Mouse (Mus musculus): Measurements from ENCODE around the gene Paqr9. TPM values are rescaled to one million over a fixed set of nuclear protein-coding genes. Genes with fewer than 3 reads are reported as not detected.

Gene Paqr9
- total and polyA plus RNA-seq, 3 experiments = not detected

- Histone ChIP-seq H3K4me1 (ENCODE audit: control insufficient read depth in 1 of 2, insufficient read depth in 2 of 2) (peaks cover 3 to 12% of the 10 kb centered on the region in 2 experiments), H3K9me3 (replicated peaks; ENCODE audit: low read length) (no peaks in the 10 kb centered on the region), H3K27ac (ENCODE audit: insufficient read depth, low read depth) (no peak overlapping the region), H3K36me3 (replicated peaks in 1 of 2; ENCODE audit: control insufficient read depth in 1 of 2, insufficient read depth in 1 of 2, low read length in 1 of 2) (no peaks in the 10 kb centered on the region), H3K4me3 (replicated peaks in 1 of 3; ENCODE audit: low read depth in 2 of 3, low read length in 2 of 3, poor library complexity in 1 of 3) (no peak overlapping the region), H3K79me2 (replicated peaks; ENCODE audit: control insufficient read depth, extremely low read depth, insufficient read depth, poor library complexity, severe bottlenecking) (no peaks in the 10 kb centered on the region), H3K9ac (ENCODE audit: insufficient read depth, low read depth) (no peak overlapping the region), H3K27me3 (replicated peaks) (no peaks in the 10 kb centered on the region), H3K4me2 (ENCODE audit: insufficient read depth, low read depth, poor library complexity, severe bottlenecking) (no peak overlapping the region)
- DNase-seq (ENCODE audit: extremely low read depth) = peak; percentile 17
- TF ChIP-seq RAD21 (IDR thresholded peaks at IDR 0.05; ENCODE audit: low read depth, low read length) = peak; percentile 11
- TF ChIP-seq CTCF (conservative IDR thresholded peaks at IDR 0.05 in 1 of 2, IDR thresholded peaks at IDR 0.05 in 1 of 2; ENCODE audit: low read depth in 2 of 2, low read length in 2 of 2) = peak in 1 of 2 experiments; percentile 40; a peak in 2 of 4 replicates
- 0 out of 2 replicates have a peak, but pooled peaks have one; percentile 9 for TF ChIP-seq ZNF384 (IDR thresholded peaks at IDR 0.05; ENCODE audit: low read depth, low read length)
- TF ChIP-seq POLR2A (IDR thresholded peaks at IDR 0.05; ENCODE audit: low read depth, low read length) = no peak
- in situ Hi-C loops (cut with MboI; ENCODE audit: low pct_ligation_motif_present, low pct_unique_long_range_greater_than_20kb, low sequenced_read_pairs) (no loop called here), dilution Hi-C loops (cut with MboI; ENCODE audit: extremely low pct_ligation_motif_present, extremely low pct_unique_long_range_greater_than_20kb, low sequenced_read_pairs) (no loop called here)
These were observed 39.9 kb downstream of the Paqr9 start for GRCm38 (mm10) chr9:95599399-95599798.

GRCm38 (mm10) chr9:95602849-95603248, 43.4 kb downstream of the Paqr9 start:
- no peaks in the 10 kb centered on the region for H3K27me3 ChIP-seq (replicated peaks)

GRCm38 (mm10) chr9:95603316-95603715, 43.9 kb downstream of the Paqr9 start:
- in situ Hi-C loops (cut with MboI; ENCODE audit: low pct_ligation_motif_present, low pct_unique_long_range_greater_than_20kb, low sequenced_read_pairs) = no loop called here
- Histone ChIP-seq H3K9me3 (replicated peaks; ENCODE audit: low read length) (no peaks in the 10 kb centered on the region), H3K36me3 (replicated peaks in 1 of 2; ENCODE audit: control insufficient read depth in 1 of 2, insufficient read depth in 1 of 2, low read length in 1 of 2) (no peaks in the 10 kb centered on the region), H3K4me1 (ENCODE audit: control insufficient read depth in 1 of 2, insufficient read depth in 2 of 2) (peaks cover 3 to 12% of the 10 kb centered on the region in 2 experiments), H3K27ac (ENCODE audit: insufficient read depth, low read depth) (no peak overlapping the region), H3K9ac (ENCODE audit: insufficient read depth, low read depth) (no peak overlapping the region), H3K27me3 (replicated peaks) (no peaks in the 10 kb centered on the region), H3K4me3 (replicated peaks in 1 of 3; ENCODE audit: low read depth in 2 of 3, low read length in 2 of 3, poor library complexity in 1 of 3) (no peak overlapping the region), H3K4me2 (ENCODE audit: insufficient read depth, low read depth, poor library complexity, severe bottlenecking) (no peak overlapping the region), H3K79me2 (replicated peaks; ENCODE audit: control insufficient read depth, extremely low read depth, insufficient read depth, poor library complexity, severe bottlenecking) (no peaks in the 10 kb centered on the region)
- dilution Hi-C loops (cut with MboI; ENCODE audit: extremely low pct_ligation_motif_present, extremely low pct_unique_long_range_greater_than_20kb, low sequenced_read_pairs) = no loop called here
- DNase-seq (ENCODE audit: extremely low read depth) = no peak
- TF ChIP-seq RCOR1 (conservative IDR thresholded peaks at IDR 0.05; ENCODE audit: low read depth, low read length) (no peak), MXI1 (IDR thresholded peaks at IDR 0.05; ENCODE audit: low read depth, low read length) (no peak), BHLHE40 (IDR thresholded peaks at IDR 0.05; ENCODE audit: low read depth, low read length) (no peak), JUND (conservative IDR thresholded peaks at IDR 0.05; ENCODE audit: low read depth, low read length) (no peak), MEF2A (IDR thresholded peaks at IDR 0.05; ENCODE audit: borderline replicate concordance, low read depth, low read length) (no peak), ZC3H11A (IDR thresholded peaks at IDR 0.05; ENCODE audit: low read depth, low read length) (no peak), ELF1 (IDR thresholded peaks at IDR 0.05; ENCODE audit: low read depth, low read length) (no peak), TCF12 (IDR thresholded peaks at IDR 0.05; ENCODE audit: low read depth, low read length) (no peak), ETS1 (conservative IDR thresholded peaks at IDR 0.05; ENCODE audit: low read depth, low read length) (no peak), SIN3A (IDR thresholded peaks at IDR 0.05; ENCODE audit: low read length) (no peak), IRF4 (IDR thresholded peaks at IDR 0.05; ENCODE audit: low read depth, low read length) (no peak), PAX5 (IDR thresholded peaks at IDR 0.05; ENCODE audit: low read length) (no peak), MAX (IDR thresholded peaks at IDR 0.05; ENCODE audit: low read length) (no peak), NELFE (IDR thresholded peaks at IDR 0.05; ENCODE audit: low read depth, low read length) (no peak), CTCF (conservative IDR thresholded peaks at IDR 0.05 in 1 of 2, IDR thresholded peaks at IDR 0.05 in 1 of 2; ENCODE audit: low read depth in 2 of 2, low read length in 2 of 2) (no peak), POLR2A (IDR thresholded peaks at IDR 0.05; ENCODE audit: low read depth, low read length) (no peak), HCFC1 (IDR thresholded peaks at IDR 0.05; ENCODE audit: low read depth, low read length) (no peak), ZNF384 (IDR thresholded peaks at IDR 0.05; ENCODE audit: low read depth, low read length) (no peak)

More at GRCm38 (mm10) chr9:95602849-95603248, 43.4 kb downstream of the Paqr9 start:
- no peak overlapping the region for H3K4me3 ChIP-seq (replicated peaks in 1 of 3; ENCODE audit: low read depth in 2 of 3, low read length in 2 of 3, poor library complexity in 1 of 3)
- in situ Hi-C loops (cut with MboI; ENCODE audit: low pct_ligation_motif_present, low pct_unique_long_range_greater_than_20kb, low sequenced_read_pairs) = no loop called here
- peak; percentile 65; the same call in 1 of the 2 replicates for TF ChIP-seq IRF4 (IDR thresholded peaks at IDR 0.05; ENCODE audit: low read depth, low read length)
- TF ChIP-seq MXI1 (IDR thresholded peaks at IDR 0.05; ENCODE audit: low read depth, low read length) = no peak
- peak; percentile 36 for TF ChIP-seq EP300 (IDR thresholded peaks at IDR 0.05; ENCODE audit: low read length)
- no peaks in the 10 kb centered on the region for H3K36me3 ChIP-seq (replicated peaks in 1 of 2; ENCODE audit: control insufficient read depth in 1 of 2, insufficient read depth in 1 of 2, low read length in 1 of 2)
- peak; percentile 53 for DNase-seq (ENCODE audit: extremely low read depth)
- dilution Hi-C loops (cut with MboI; ENCODE audit: extremely low pct_ligation_motif_present, extremely low pct_unique_long_range_greater_than_20kb, low sequenced_read_pairs) = no loop called here
- peaks cover 3 to 12% of the 10 kb centered on the region in 2 experiments for H3K4me1 ChIP-seq (ENCODE audit: control insufficient read depth in 1 of 2, insufficient read depth in 2 of 2)
- no peaks in the 10 kb centered on the region for H3K79me2 ChIP-seq (replicated peaks; ENCODE audit: control insufficient read depth, extremely low read depth, insufficient read depth, poor library complexity, severe bottlenecking)
- no peak overlapping the region; the same call in 1 of the 2 replicates for H3K4me2 ChIP-seq (ENCODE audit: insufficient read depth, low read depth, poor library complexity, severe bottlenecking)
- no peaks in the 10 kb centered on the region for H3K9me3 ChIP-seq (replicated peaks; ENCODE audit: low read length)
- no peak overlapping the region for H3K9ac ChIP-seq (ENCODE audit: insufficient read depth, low read depth)
- H3K27ac ChIP-seq (ENCODE audit: insufficient read depth, low read depth) = no peak overlapping the region
